Mouse (Mus musculus) MEL (cell line): ENCODE measurements at regions not wholly inside any gene's neighbourhood (a gene's known extent, or its start where the extent isn't known, plus 50 kb on each side); places are given as distances from the start of the nearest gene placed in this dataset.

ENCODE experiments used
- DNase-seq: peaks from one replicate; pipeline ENCODE4 v3.0.0; 2011; ENCODE audit warnings: low read depth, low spot score
- H3K27ac ChIP-seq: 2 replicates; pipeline ENCODE4 v1.5.1; 2012; ENCODE audit warnings: low read depth, mild to moderate bottlenecking, control low read depth, low read length, moderate library complexity; ENCODE audit not compliant: control insufficient read depth
- H3K27me3 ChIP-seq, 2 experiments: fragments of 150-350 bp in 1 of 2; sonication (generic) in 1 of 2; 2 replicates each; pipeline ENCODE4 v1.6.1; 2012; ENCODE audit warnings: low read length in 2 of 2, mild to moderate bottlenecking in 2 of 2, improper control_type of control experiment in 1 of 2, moderate library complexity in 1 of 2; ENCODE audit not compliant: insufficient read depth in 2 of 2, control insufficient read depth in 1 of 2
- H3K36me3 ChIP-seq, 2 experiments: 2 replicates each; pipeline ENCODE4 v1.6.1; 2012 to 2014; ENCODE audit warnings: low read length in 2 of 2, improper control_type of control experiment in 1 of 2, inconsistent platforms in 1 of 2, mild to moderate bottlenecking in 1 of 2; ENCODE audit not compliant: insufficient read depth in 2 of 2, control insufficient read depth in 1 of 2
- H3K4me1 ChIP-seq, 2 experiments: fragments of 150-350 bp in 1 of 2; sonication (generic) in 1 of 2; 2 replicates each; pipeline ENCODE4 v1.6.1; 2012; ENCODE audit warnings: low read length in 2 of 2, improper control_type of control experiment in 1 of 2, mild to moderate bottlenecking in 1 of 2; ENCODE audit not compliant: insufficient read depth in 2 of 2, control insufficient read depth in 1 of 2
- H3K4me3 ChIP-seq, 2 experiments: fragments of 150-350 bp in 1 of 2; sonication (generic) in 1 of 2; 2 replicates each; pipeline ENCODE4 v1.5.1; 2012; ENCODE audit warnings: low read depth in 2 of 2, low read length in 2 of 2, mild to moderate bottlenecking in 2 of 2, moderate library complexity in 2 of 2, control low read depth in 1 of 2, improper control_type of control experiment in 1 of 2; ENCODE audit not compliant: control insufficient read depth in 1 of 2, insufficient read depth in 1 of 2
- H3K79me2 ChIP-seq: 2 replicates; pipeline ENCODE4 v1.6.1; 2012; ENCODE audit warnings: mild to moderate bottlenecking, low read length, moderate library complexity; ENCODE audit not compliant: control insufficient read depth, poor library complexity, insufficient read depth
- H3K9ac ChIP-seq: 2 replicates; pipeline ENCODE4 v1.6.1; 2012; ENCODE audit warnings: low read depth, mild to moderate bottlenecking, control low read depth, low read length, moderate library complexity; ENCODE audit not compliant: control insufficient read depth, poor library complexity, severe bottlenecking
- H3K9me3 ChIP-seq: fragments of 150-350 bp; sonication (generic); replicated peaks from 2 replicates; pipeline ENCODE4 v1.6.1; 2012; ENCODE audit warnings: mild to moderate bottlenecking, low read length, improper control_type of control experiment, moderate library complexity; ENCODE audit not compliant: insufficient read depth
- CHD2 ChIP-seq: IDR thresholded peaks from 2 replicates; pipeline ENCODE4 v1.6.1; 2011; ENCODE audit warnings: low read length, improper control_type of control experiment
- CTCF ChIP-seq, 3 experiments: IDR thresholded peaks in 2 of 3; conservative IDR thresholded peaks in 1 of 3; 2 replicates each; pipeline ENCODE4 v1.5.1; 2011 to 2012; ENCODE audit warnings: low read length in 3 of 3, low read depth in 2 of 3, mild to moderate bottlenecking in 2 of 3, improper control_type of control experiment in 1 of 3, inconsistent platforms in 1 of 3, mixed read lengths in 1 of 3, moderate library complexity in 1 of 3; ENCODE audit not compliant: control insufficient read depth in 1 of 3, insufficient read depth in 1 of 3, poor library complexity in 1 of 3, severe bottlenecking in 1 of 3
- E2F4 ChIP-seq: IDR thresholded peaks from 2 replicates; pipeline ENCODE4 v1.6.1; 2011; ENCODE audit warnings: low read depth, low read length, improper control_type of control experiment, borderline replicate concordance
- ETS1 ChIP-seq: IDR thresholded peaks from 2 replicates; pipeline ENCODE4 v1.6.1; 2012; ENCODE audit warnings: low read depth, mild to moderate bottlenecking, inconsistent platforms, low read length, improper control_type of control experiment, moderate library complexity
- KAT2A ChIP-seq: conservative IDR thresholded peaks from 2 replicates; pipeline ENCODE4 v1.6.1; 2012; ENCODE audit warnings: low read depth, low read length, improper control_type of control experiment, inconsistent platforms
- MAZ ChIP-seq: IDR thresholded peaks from 2 replicates; pipeline ENCODE4 v1.6.1; 2012; ENCODE audit warnings: low read depth, mild to moderate bottlenecking, inconsistent platforms, low read length, improper control_type of control experiment
- MEF2A ChIP-seq: IDR thresholded peaks from 2 replicates; pipeline ENCODE4 v1.6.1; 2014; ENCODE audit warnings: low read depth, mild to moderate bottlenecking, inconsistent platforms, low read length, improper control_type of control experiment; ENCODE audit not compliant: poor library complexity, insufficient replicate concordance, severe bottlenecking; ENCODE audit errors: extremely low read depth
- MYB ChIP-seq: IDR thresholded peaks from 2 replicates; pipeline ENCODE4 v1.6.1; 2011; ENCODE audit warnings: mild to moderate bottlenecking, low read depth, low read length, improper control_type of control experiment
- NRF1 ChIP-seq: IDR thresholded peaks from 2 replicates; pipeline ENCODE4 v1.6.1; 2014; ENCODE audit warnings: low read depth, mild to moderate bottlenecking, inconsistent platforms, low read length, improper control_type of control experiment, moderate library complexity; ENCODE audit not compliant: poor library complexity, insufficient read depth, severe bottlenecking
- POLR2AphosphoS5 ChIP-seq: IDR thresholded peaks from 2 replicates; pipeline ENCODE4 v1.6.1; 2012; ENCODE audit warnings: low read depth, borderline replicate concordance, mild to moderate bottlenecking, inconsistent platforms, low read length, moderate library complexity, mixed read lengths
- SIN3A ChIP-seq: IDR thresholded peaks from 2 replicates; pipeline ENCODE4 v1.6.1; 2012; ENCODE audit warnings: low read length, improper control_type of control experiment, inconsistent platforms
- TBP ChIP-seq: IDR thresholded peaks from 2 replicates; pipeline ENCODE4 v1.8.0; 2011; ENCODE audit warnings: low read depth, low read length, improper control_type of control experiment
- USF2 ChIP-seq, 2 experiments: IDR thresholded peaks; 2 replicates each; pipeline ENCODE4 v1.6.1; 2011 to 2012; ENCODE audit warnings: improper control_type of control experiment in 2 of 2, low read length in 2 of 2, borderline replicate concordance in 1 of 2, inconsistent platforms in 1 of 2, low read depth in 1 of 2, mild to moderate bottlenecking in 1 of 2; ENCODE audit not compliant: insufficient read depth in 1 of 2
- ZMIZ1 ChIP-seq: IDR thresholded peaks from 2 replicates; pipeline ENCODE4 v1.6.1; 2012; ENCODE audit warnings: low read depth, mild to moderate bottlenecking, inconsistent platforms, low read length, improper control_type of control experiment, moderate library complexity
- ZNF384 ChIP-seq: IDR thresholded peaks from 2 replicates; pipeline ENCODE4 v1.6.1; 2012; ENCODE audit warnings: low read depth, mild to moderate bottlenecking, inconsistent platforms, low read length, improper control_type of control experiment

GRCm38 (mm10) chr1:119299842-119300752, 122.0 kb downstream of the Inhbb start:
- Histone ChIP-seq H3K27ac (no peak overlapping the region), H3K36me3 (no peaks in the 10 kb centered on the region), H3K27me3 (no peaks in the 10 kb centered on the region), H3K9me3 (no peaks in the 10 kb centered on the region), H3K4me1 (no peaks in the 10 kb centered on the region), H3K4me3 (no peak overlapping the region), H3K9ac (no peak overlapping the region), H3K79me2 (no peaks in the 10 kb centered on the region)
- TF ChIP-seq ZNF384 = no peak
- no peak for TF ChIP-seq TBP
- TF ChIP-seq KAT2A = no peak
- no peak for TF ChIP-seq MEF2A
- no peak for DNase-seq

GRCm38 (mm10) chr1:119298696-119299230, 123.3 kb downstream of the Inhbb start:
- Histone ChIP-seq H3K27me3 (no peaks in the 10 kb centered on the region), H3K79me2 (no peaks in the 10 kb centered on the region), H3K27ac (no peak overlapping the region), H3K36me3 (no peaks in the 10 kb centered on the region), H3K9ac (no peak overlapping the region), H3K9me3 (no peaks in the 10 kb centered on the region), H3K4me1 (no peaks in the 10 kb centered on the region), H3K4me3 (no peak overlapping the region)
- TF ChIP-seq NRF1 = no peak
- no peak for TF ChIP-seq CHD2
- TF ChIP-seq ETS1 = no peak
- no peak for TF ChIP-seq MAZ
- TF ChIP-seq E2F4 = no peak
- no peak for TF ChIP-seq CTCF (IDR thresholded peaks at IDR 0.05 in 2 of 3, conservative IDR thresholded peaks at IDR 0.05 in 1 of 3; ENCODE audit: control insufficient read depth in 1 of 3, insufficient read depth in 1 of 3, low read depth in 2 of 3, low read length in 3 of 3, poor library complexity in 1 of 3, severe bottlenecking in 1 of 3)
- no peak for TF ChIP-seq USF2 (IDR thresholded peaks at IDR 0.05; ENCODE audit: borderline replicate concordance in 1 of 2, insufficient read depth in 1 of 2, low read depth in 1 of 2, low read length in 2 of 2)
- no peak for TF ChIP-seq POLR2AphosphoS5
- TF ChIP-seq ZNF384 = no peak
- no peak for TF ChIP-seq ZMIZ1
- no peak for TF ChIP-seq MYB
- TF ChIP-seq KAT2A = no peak
- TF ChIP-seq SIN3A = no peak
- no peak for DNase-seq
